Mouse (Mus musculus) adrenal gland, postnatal 36 days (tissue): ENCODE data around the gene Vcl. TPM values are rescaled to one million over a fixed set of nuclear protein-coding genes. Genes with fewer than 3 reads are reported as not detected.

Source experiments
- DNase-seq, 2 experiments: peaks; one replicate each; pipeline ENCODE4 v3.0.0; 2021; ENCODE audit warnings: mixed read lengths in 1 of 2
- long read RNA-seq, 2 experiments: library from polyadenylated mRNA; stranded (forward); transcript quantifications; one replicate each; pipeline ENCODE4 v2.0.0; 2021; ENCODE audit warnings: borderline sequencing depth in 2 of 2
- total RNA-seq, 2 experiments: library from RNA; stranded (reverse); gene quantifications; 2 replicates each; pipeline ENCODE4 v1.2.3; 2021

The Vcl gene
- 100 to 1,000 TPM in 1 of 2 experiments, 10 to 100 TPM in 1; 85.0 to 147 TPM for total RNA-seq
- long read RNA-seq, experiment 1, full-length matches to known transcripts = 1 of 10 reads
- long read RNA-seq, experiment 1, partial matches to known transcripts = 9 of 10 reads
- long read RNA-seq, experiment 1, other reads (novel, unspliced or antisense) = 0 of 10 reads
- long read RNA-seq, experiment 2, full-length matches to known transcripts = 4 of 7 reads
- long read RNA-seq, experiment 2, partial matches to known transcripts = 2 of 7 reads
- long read RNA-seq, experiment 2, other reads (novel, unspliced or antisense) = 1 of 7 reads

- peak; percentile 100 for DNase-seq
Measured at GRCm38 (mm10) chr14:20928848-20929745, at the start of gene Vcl. Vcl (plus strand) TSS chr14:20929398.

DNA sequence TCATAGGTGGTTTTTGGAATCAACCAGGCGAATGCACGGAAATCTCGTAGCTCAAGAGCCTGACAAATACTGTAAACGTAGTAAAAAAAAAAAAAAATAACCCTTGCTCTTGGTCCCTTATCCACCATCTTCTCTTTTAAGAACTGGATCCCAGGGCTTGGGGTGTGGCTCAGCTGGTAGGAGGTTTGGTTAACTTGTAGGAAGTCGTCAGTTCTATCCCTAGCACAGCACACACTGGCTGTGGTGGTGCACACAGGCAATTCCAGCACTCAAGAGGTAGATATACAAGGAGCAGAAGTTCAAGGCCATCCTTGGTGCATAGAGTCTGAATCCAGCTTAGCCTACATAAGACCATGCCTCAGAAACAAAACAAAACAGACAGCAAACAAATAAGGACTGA lies 44.5 kb upstream of the Vcl start:
- no peak for DNase-seq

DNA sequence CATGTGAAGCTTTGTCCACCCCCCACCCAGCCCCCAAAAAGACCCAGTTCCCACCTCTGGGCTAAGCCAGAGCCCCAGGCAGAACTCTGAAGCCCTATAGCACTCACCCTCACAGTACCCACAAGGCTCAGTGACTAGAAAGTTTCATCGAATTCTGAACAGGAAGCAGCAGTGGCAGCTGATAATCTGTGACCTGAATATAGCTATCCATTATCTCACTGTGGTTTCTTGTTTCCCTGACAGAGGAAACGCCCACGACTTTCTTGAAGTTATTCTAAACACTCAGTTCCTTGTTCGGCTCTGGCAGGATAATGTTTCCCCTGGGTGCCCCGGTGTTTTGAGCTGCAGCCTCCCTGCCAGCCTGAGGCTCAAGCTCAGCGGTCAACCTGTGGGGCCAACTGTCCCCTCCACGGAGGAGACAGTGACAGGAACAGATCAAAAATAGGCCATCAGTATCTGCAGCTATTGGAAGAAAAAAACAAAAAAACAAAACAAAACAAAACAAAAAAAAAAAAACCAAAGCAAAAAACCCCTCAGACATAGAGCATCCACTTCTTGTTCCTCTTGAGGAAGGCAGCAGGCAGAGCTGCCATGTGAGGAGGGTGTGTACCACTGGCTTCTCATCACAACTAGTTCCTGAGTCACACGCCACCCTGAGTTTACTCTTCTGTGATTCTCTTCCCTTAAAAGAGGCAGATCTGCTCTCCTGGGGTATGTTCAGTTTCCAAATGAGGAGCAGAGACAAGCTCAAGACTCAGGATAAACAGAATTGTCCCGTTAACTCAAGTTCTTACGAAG lies 43.9 kb upstream of the Vcl start:
- DNase-seq = no peak

- DNase-seq = peak; percentile 46 to 78
Measured at GRCm38 (mm10) chr14:20886266-20886665, 42.9 kb upstream of the Vcl start.

DNA sequence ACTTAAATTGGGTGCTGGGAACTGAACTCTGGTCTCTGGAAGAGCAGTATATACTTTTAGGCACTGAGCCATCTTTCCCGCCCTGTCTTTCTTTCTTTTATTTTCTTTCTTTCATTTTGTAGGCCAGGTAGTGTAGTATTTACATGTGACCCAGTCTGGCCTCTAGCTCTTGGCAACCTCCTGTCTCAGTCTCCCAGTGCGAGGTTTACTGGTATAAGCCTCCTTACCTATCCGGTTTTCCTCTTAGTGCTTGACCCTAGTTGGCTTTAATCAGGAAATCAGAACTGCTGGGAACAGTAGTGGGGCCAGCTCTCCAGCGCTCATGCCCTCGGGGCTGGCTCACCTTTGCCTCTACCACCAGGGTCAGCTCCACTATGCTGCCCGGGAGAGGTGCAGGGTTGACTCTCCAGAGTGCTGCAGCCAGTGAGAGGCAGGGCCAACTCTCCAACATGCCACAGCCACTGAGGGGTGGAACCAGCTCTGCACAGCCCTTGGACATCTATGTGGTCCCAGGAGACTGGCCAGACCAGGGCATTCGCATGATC lies 41.6 kb upstream of the Vcl start:
- no peak for DNase-seq

DNA sequence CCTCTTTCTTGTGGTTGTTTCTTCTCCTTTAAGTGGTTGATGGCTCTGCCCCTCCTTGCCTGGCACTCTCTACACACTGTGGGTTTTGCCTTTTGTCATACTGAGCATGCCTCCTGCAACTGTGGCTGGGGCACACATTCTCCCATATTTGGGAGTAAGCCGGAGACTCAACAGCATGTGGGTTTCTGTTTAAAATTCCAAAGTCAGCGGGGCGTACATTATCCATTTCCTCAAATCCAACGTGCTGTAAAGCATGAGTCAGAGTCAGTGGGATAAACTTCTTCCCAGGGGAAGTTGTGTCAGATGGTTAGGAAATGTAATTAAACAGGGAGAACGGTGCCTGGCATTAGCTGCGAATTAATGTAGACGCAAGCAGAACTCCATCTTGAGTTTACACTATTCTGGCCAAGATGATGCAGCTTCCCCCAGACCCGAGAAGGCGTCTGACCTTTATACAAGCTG lies 37.2 kb upstream of the Vcl start:
- no peak for DNase-seq

DNA sequence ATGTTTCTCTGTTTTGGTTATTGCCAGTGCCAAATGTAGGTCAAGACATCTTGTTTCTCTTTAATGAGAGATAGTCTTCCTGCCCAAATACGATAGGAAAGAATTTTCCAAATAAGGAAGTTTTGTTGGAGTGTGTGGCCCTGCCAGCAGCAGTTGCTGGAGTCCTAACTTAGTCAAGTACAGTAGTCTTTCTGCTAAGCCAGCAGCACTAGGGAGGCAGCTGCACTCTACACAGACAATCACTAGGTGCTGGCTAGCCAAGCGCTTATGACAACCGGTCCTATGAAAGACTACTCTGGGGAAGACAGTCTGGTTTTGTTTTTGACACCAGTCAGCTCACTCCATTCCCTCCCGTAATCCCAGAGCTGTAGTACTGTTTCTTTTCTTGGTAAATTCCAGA lies 35.4 kb upstream of the Vcl start:
- no peak for DNase-seq

DNA sequence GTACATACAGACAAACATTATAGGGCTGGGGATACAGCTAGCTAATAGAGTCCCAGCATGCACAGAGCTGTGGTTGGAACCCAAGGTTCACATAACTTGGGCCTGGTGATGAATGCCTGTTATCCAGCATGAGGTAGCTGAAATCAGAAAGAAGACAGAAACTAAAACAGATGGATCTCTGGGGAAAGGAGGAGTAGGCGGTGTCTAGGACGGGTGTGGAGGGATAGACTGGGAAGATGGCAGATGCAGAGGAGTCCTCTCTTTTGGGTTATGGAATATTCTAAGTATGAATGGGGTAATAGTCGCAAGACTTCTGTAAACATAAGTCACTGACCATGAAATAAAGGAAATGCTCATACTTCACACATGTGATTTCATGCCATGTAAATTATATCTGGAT lies 27.9 kb upstream of the Vcl start:
- DNase-seq = no peak

GRCm38 (mm10) chr14:20903137-20903536 lies 26.1 kb upstream of the Vcl start:
- DNase-seq = no peak

- no peak for DNase-seq
Measured at GRCm38 (mm10) chr14:20911811-20912210, 17.4 kb upstream of the Vcl start.

- DNase-seq = peak; percentile 81 to 85
Measured at GRCm38 (mm10) chr14:20914415-20914814, 14.8 kb upstream of the Vcl start.

DNA sequence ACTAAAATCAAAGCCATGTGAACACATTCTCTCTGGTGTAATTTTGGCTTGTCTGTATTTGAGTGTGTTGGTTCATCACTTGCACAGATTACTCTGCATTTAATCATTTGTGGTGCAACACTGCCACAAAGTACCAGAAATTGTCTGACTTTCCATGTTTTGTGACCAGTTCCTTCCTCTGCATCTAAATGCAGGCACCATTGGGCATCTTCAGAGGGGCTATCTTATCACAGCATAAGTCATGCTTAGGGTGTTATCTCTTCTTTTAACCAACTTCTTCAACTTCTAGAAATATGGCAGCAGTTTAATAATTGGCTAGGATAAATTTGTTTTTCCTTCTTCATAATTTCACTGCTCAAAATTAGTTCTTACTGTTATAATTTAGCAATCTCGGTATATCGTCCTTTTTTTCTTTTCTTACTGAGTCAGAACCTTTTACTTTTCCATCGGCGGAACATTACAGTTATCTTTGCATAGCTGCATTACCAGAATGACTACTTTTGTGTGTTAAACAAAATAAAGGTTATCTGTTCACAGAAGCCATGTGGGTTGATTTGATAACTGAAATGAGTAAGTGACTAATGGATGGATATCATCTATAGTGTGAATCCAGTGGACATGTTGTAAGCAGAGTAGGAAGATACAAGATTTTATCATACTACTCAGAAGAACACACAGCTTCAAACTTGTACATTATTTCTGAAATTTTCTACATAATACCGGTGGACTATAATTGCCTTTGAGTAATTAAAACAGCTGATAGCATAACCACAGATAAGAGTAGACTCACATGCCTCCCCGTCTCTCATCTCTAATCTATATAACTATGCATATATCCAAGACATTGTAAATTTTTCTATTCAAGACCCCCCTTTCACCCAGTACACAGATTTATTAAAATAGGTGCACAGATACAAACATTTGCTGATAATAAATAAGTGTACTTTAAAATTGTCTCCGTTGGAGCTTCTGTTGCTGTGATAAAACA lies 12.3 kb upstream of the Vcl start:
- no peak for DNase-seq

- no peak for DNase-seq
Measured at GRCm38 (mm10) chr14:20924071-20924789, 5.0 kb upstream of the Vcl start.

GRCm38 (mm10) chr14:20927470-20928307 lies 1.5 kb upstream of the Vcl start:
- DNase-seq = no peak

GRCm38 (mm10) chr14:20928308-20928685 lies 901 bp upstream of the Vcl start:
- DNase-seq = peak in 1 of 2 experiments; percentile 5

DNA sequence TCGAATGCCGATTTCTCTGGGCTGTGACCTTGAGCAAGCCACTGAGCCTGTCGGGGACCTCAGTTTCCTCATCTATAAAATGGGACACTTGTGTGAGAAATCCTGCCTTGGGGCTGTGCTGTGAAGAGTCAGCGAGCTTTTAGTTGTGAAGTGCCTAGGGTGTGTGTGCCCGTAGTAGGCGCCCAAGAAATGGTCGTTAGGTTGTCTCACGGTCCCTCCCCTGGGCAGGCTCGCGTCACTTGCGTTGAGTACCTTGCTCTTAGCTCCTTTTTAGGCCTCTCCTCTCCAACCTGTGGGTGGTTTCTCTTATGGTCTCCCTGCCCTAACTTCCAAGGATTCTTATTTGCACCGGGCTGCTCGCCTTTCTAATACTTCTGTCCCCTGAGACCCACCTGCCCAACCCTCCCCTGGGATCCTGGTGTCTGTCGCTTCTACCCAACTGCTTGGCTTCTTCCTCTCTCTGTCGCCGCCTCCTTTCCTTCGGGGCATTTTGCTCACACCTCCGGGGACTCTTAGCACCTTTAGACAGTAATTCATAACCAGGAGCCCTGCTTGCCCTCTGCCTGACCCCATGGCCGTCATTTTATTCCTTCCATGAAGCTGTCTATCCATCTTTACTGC lies 726 bp downstream of the Vcl start:
- peak; percentile 36 to 54 for DNase-seq

DNA sequence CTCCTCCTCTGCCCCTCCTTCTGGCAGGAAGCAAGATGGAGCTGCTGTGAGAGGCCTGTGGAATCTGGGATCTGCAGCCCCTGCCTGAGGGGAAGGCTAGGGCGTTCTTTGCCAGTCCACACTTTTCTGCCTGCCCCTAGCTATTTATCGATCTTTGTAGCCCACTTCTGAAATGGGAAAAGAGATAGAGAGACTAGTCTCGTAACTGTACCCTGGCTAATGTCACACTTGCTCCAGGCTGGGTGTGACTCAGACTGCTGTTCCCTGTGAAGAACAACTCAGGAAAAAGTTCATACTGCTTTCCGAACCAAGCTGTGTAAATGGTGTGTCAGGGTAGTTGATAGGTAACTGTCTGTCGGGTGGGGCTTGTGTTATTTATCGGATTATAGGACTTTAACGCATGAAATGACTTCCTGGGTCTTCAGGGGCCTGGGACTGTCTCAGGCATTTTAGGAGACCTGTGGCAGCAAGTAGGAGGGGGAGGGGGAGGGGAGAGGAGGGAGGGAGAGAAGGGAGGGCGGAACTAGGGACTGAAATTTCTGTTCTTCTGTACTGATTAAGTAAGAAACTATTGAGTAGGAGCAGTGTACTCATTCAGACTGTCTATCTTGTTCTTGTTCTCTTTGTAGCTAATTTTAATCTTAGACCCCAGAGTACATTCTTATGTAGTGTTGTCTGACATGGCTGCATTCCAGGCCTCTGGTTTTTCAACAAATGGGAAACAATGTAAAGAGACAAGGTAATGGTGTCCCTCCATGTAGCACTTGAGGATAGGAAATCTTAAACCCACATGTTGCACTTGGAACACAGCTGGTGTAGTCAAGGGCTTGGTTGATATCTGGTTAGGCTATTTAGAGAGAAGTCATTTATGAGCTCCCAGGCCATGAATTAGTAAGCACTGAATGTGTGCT lies 1.5 kb downstream of the Vcl start:
- peak; percentile 22 to 25 for DNase-seq

GRCm38 (mm10) chr14:20938424-20938823 lies 9.2 kb downstream of the Vcl start:
- DNase-seq = no peak
